8 mouse cellular contexts compared by ENCODE assay signal in the genomic region with DNA sequence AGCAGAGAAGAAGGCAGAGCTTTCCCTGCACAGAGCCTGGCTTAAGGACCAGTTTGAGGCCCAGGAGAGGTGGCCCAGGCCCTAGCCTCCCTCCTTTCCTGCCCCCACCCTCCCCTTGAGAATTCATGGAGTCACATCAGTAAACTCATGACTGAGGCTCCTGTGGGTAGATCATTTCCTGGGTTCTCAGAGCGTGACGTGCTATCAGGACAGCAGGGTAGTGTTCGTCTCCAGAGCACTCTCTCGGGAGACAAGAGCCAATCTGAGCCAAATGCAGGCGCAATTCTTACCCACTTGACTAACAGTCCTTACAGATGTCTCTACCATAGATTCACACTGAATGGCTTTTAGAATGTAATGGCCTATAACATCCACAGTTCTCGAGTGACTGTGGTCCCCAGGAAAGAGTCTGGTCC. TPM values are rescaled to one million over a fixed set of nuclear protein-coding genes. Genes with fewer than 3 reads are reported as not detected.
DNase-seq lines count a peak whose midpoint lies in the region; ATAC-seq and TF ChIP-seq lines count a peak whose summit lies in the region.

No protein-coding gene starts in this region.

- peaks cover 9% of the 10 kb centered on the region for H3K4me1 ChIP-seq in liver, postnatal 0 days (ENCODE audit: insufficient read depth)
- H3K4me1 ChIP-seq in hindbrain, embryonic 12.5 days: peaks cover 23% of the 10 kb centered on the region
- H3K4me1 ChIP-seq in neural tube, embryonic 13.5 days (replicated peaks): peaks cover 27% of the 10 kb centered on the region

- H3K27me3 ChIP-seq in liver, postnatal 0 days (ENCODE audit: insufficient read depth, low read length): no peaks in the 10 kb centered on the region
- H3K27me3 ChIP-seq in hindbrain, embryonic 12.5 days: no peaks in the 10 kb centered on the region
- H3K27me3 ChIP-seq in neural tube, embryonic 13.5 days: no peaks in the 10 kb centered on the region

- no peak overlapping the region for H3K4me3 ChIP-seq in liver, postnatal 0 days (ENCODE audit: low read depth, low read length)
- H3K4me3 ChIP-seq in hindbrain, embryonic 12.5 days: no peak overlapping the region
- no peak overlapping the region for H3K4me3 ChIP-seq in neural tube, embryonic 13.5 days

- peak; percentile 25; the same call in 1 of the 2 replicates for ATAC-seq in liver, postnatal 0 days
- ATAC-seq in hindbrain, embryonic 12.5 days (ENCODE audit: low FRiP score): peak; percentile 50
- peak; percentile 81 for ATAC-seq in neural tube, embryonic 13.5 days (ENCODE audit: low read depth)

- no peak for TF ChIP-seq POLR2A in brain, embryonic 14.5 days (IDR thresholded peaks at IDR 0.05; ENCODE audit: borderline replicate concordance, extremely low read depth, insufficient read depth, insufficient read length, poor library complexity, severe bottlenecking)

- H3K36me3 ChIP-seq in liver, postnatal 0 days (replicated peaks; ENCODE audit: insufficient read depth, low read length): no peaks in the 10 kb centered on the region
- H3K36me3 ChIP-seq in hindbrain, embryonic 12.5 days: no peaks in the 10 kb centered on the region
- H3K36me3 ChIP-seq in neural tube, embryonic 13.5 days: no peaks in the 10 kb centered on the region

- no peak overlapping the region for H3K27ac ChIP-seq in liver, postnatal 0 days (ENCODE audit: low read depth)
- H3K27ac ChIP-seq in hindbrain, embryonic 12.5 days: 0 out of 2 replicates have a peak overlapping the region, but pooled peaks have one; percentile 58
- peak overlapping the region; percentile 79 for H3K27ac ChIP-seq in neural tube, embryonic 13.5 days (replicated peaks)

- TF ChIP-seq CTCF in liver, postnatal 0 days (IDR thresholded peaks at IDR 0.05; ENCODE audit: low read depth): no peak
- no peak for TF ChIP-seq CTCF in brain, embryonic 14.5 days (IDR thresholded peaks at IDR 0.05; ENCODE audit: borderline replicate concordance, extremely low read depth, insufficient read depth, insufficient read length)

- no peaks in the 10 kb centered on the region for H3K9me3 ChIP-seq in liver, postnatal 0 days (ENCODE audit: low read length)
- H3K9me3 ChIP-seq in hindbrain, embryonic 12.5 days (replicated peaks): no peaks in the 10 kb centered on the region
- H3K9me3 ChIP-seq in neural tube, embryonic 13.5 days: no peaks in the 10 kb centered on the region

- WGBS in liver, postnatal 0 days (ENCODE audit: insufficient replicate concordance): 45% methylated on average over 6 of the region's 6 CpGs
- 56% methylated on average over 6 of the region's 6 CpGs for WGBS in hindbrain, embryonic 12.5 days
- WGBS in neural tube, embryonic 13.5 days: 32% methylated on average over 6 of the region's 6 CpGs

- DNase-seq in liver, postnatal 0 days: no peak
- no peak for DNase-seq in liver
- DNase-seq in brain, embryonic 14.5 days (ENCODE audit: low read depth): peak; percentile 24
- DNase-seq in Muller cell, postnatal 12 days (ENCODE audit: inconsistent ontology term): no peak
- no peak for DNase-seq in spleen, adult 18-20 months
- DNase-seq in right cerebral cortex, postnatal 36 days (ENCODE audit: low spot score in 2 of 2): no peak

- H3K4me2 ChIP-seq in liver, postnatal 0 days (ENCODE audit: low read depth, low read length): no peak overlapping the region
- H3K4me2 ChIP-seq in hindbrain, embryonic 12.5 days (replicated peaks): no peak overlapping the region
- H3K4me2 ChIP-seq in neural tube, embryonic 13.5 days: no peak overlapping the region

- TF ChIP-seq EP300 in liver, postnatal 0 days (IDR thresholded peaks at IDR 0.05; ENCODE audit: low read depth): no peak

- H3K9ac ChIP-seq in liver, postnatal 0 days (replicated peaks): no peak overlapping the region
- no peak overlapping the region for H3K9ac ChIP-seq in hindbrain, embryonic 12.5 days
- H3K9ac ChIP-seq in neural tube, embryonic 13.5 days: no peak overlapping the region

RNA-seq across cellular contexts. Expression of a gene that starts 18.1 kb away (rescaled TPM):
- 1.1 and 1.2 TPM in 2 replicates for polyA plus RNA-seq in liver, postnatal 0 days (2015; fragmentation: Nextera tagmentation; extraction: Ambion mirVana)
- 12.1 and 14.3 TPM in 2 replicates for polyA plus RNA-seq in brain, embryonic 14.5 days (2012; rRNA removed)
- polyA plus RNA-seq in hindbrain, embryonic 12.5 days (2016; fragmentation: Nextera tagmentation; extraction: Ambion mirVana): 6.1 and 9.0 TPM in 2 replicates
- 9.1 and 9.2 TPM in 2 replicates for polyA plus RNA-seq in neural tube, embryonic 13.5 days (2015; fragmentation: Nextera tagmentation; extraction: Ambion mirVana)

RNA-seq across cellular contexts. Expression of a gene that starts 25.3 kb away (rescaled TPM):
- 0.49 TPM in 1 of 2 replicates, not detected in the other for polyA plus RNA-seq in liver, postnatal 0 days (2015; fragmentation: Nextera tagmentation; extraction: Ambion mirVana)
- 0.26 and 0.73 TPM in 2 replicates for polyA plus RNA-seq in brain, embryonic 14.5 days (2012; rRNA removed)
- polyA plus RNA-seq in hindbrain, embryonic 12.5 days (2016; fragmentation: Nextera tagmentation; extraction: Ambion mirVana): 2.6 and 5.2 TPM in 2 replicates
- polyA plus RNA-seq in neural tube, embryonic 13.5 days (2015; fragmentation: Nextera tagmentation; extraction: Ambion mirVana): 1.3 and 5.9 TPM in 2 replicates

RNA-seq across cellular contexts. Expression of a gene that starts 45.0 kb away (rescaled TPM):
- polyA plus RNA-seq in liver, postnatal 0 days (2015; fragmentation: Nextera tagmentation; extraction: Ambion mirVana): not detected in 2 replicates
- 5.6 and 7.2 TPM in 2 replicates for polyA plus RNA-seq in brain, embryonic 14.5 days (2012; rRNA removed)
- polyA plus RNA-seq in hindbrain, embryonic 12.5 days (2016; fragmentation: Nextera tagmentation; extraction: Ambion mirVana): 0.43 and 0.52 TPM in 2 replicates
- polyA plus RNA-seq in neural tube, embryonic 13.5 days (2015; fragmentation: Nextera tagmentation; extraction: Ambion mirVana): 3.0 TPM in 2 replicates

Comparison
In these comparisons a context has a peak if more than half of its experiments do, and no peak if none do; other contexts are left out.
1. ATAC-seq: peak in every context shown above with its lines; median percentile 81 in neural tube, embryonic 13.5 days; 50 in hindbrain, embryonic 12.5 days; 25 in liver, postnatal 0 days.